Mouse (Mus musculus) 416B (cell line): ENCODE measurements around the gene Ipo13.
A peak's percentile ranks its signal among the peaks of the same experiment; 100 is the strongest.

Source experiments
- DNase-seq: peaks from one replicate; pipeline ENCODE4 v3.0.0; 2011; ENCODE audit warnings: low read depth

The Ipo13 gene

GRCm38 (mm10) chr4:117882701-117883691 lies 31.8 kb downstream of the Ipo13 start, which contains the start of gene B4galt2:
B4galt2 (minus strand) TSS chr4:117883487.
- no peak for DNase-seq

GRCm38 (mm10) chr4:117878703-117879102 lies 36.1 kb downstream of the Ipo13 start:
- no peak for DNase-seq

GRCm38 (mm10) chr4:117878301-117878700 lies 36.5 kb downstream of the Ipo13 start:
- no peak for DNase-seq

- DNase-seq, result no peak
These were observed 41.2 kb downstream of the Ipo13 start for GRCm38 (mm10) chr4:117873615-117874014.

DNA sequence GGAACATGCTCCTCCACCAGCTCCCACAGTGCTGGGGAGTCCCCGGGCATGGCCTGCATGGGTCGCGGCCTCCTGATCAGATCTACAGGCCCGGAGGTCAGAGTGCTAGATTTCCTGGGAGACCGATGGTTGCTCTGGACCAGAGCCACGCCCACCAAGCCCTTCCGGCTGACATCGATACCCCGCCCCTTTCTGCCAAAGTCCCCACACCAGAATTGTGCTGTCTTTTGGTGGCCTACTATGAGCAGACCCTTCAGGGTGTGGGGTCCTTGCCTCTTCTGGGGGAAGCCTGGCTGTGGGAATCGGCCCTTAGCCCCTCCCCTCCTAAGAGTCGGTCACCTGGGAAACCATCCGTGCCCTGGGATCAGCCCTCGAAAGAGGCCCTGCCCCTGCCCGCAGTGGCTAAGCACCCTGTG lies 42.3 kb downstream of the Ipo13 start, which contains the start of gene Ccdc24:
Gene Ccdc24, minus strand, starts transcription at position 87 of the 416 bp plus-strand sequence.
- no peak for DNase-seq

DNA sequence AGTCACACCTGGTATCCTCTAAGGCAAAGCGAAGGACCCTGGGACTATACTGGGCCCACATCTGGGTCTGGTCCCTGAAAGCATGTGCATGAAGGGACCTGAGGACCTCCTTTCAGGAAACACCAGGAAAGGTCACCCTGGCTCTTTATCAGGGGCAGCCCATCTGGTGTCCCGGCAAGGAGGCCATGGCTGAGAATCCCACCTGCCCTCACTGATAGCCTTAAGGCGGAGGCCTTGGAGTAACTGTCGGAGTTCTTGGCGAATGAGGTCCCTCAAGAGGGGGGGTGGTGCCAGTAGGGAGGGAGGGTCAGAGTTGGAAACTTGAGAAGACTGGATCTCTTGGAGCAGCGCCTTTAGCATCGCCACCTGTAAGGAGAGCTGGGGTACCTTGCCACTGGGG lies 43.0 kb downstream of the Ipo13 start:
- DNase-seq, result no peak

- DNase-seq, result no peak
These were observed 44.4 kb downstream of the Ipo13 start for GRCm38 (mm10) chr4:117870437-117870836.

DNA sequence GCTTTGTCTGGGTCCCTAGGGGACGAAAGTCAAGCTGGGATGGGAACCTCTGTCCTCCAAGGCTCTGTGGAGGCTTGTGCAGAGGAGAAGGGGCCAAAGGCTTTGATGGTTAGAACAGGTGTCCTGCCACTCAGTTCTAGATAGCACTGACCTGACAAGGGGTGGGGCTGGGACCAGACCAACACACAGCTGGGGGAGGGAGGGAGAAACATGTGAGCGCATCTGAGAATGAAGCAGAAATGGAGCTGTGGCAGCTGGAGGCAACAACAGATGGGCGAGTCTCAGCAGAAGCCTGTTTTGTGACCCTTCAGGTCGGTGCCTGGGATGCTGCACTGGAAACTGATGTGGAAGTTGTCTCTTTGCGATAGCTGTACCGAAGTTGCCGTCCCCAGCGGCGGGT lies 45.5 kb downstream of the Ipo13 start:
- DNase-seq, result no peak

DNA sequence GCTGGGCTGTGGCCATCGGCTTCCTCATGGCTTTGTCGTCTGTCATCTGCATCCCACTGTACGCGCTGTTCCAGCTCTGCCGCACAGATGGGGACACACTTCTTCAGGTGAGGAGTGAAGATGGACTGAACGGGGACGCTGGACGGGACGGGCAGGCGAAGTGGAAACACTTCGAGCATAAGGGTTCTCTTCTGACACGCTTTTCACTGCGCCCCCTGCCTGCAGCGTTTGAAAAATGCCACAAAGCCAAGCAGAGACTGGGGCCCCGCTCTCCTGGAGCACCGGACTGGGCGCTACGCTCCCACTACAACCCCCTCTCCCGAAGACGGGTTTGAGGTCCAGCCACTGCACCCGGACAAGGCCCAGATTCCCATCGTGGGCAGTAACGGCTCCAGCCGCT lies 47.0 kb downstream of the Ipo13 start:
- no peak for DNase-seq

DNA sequence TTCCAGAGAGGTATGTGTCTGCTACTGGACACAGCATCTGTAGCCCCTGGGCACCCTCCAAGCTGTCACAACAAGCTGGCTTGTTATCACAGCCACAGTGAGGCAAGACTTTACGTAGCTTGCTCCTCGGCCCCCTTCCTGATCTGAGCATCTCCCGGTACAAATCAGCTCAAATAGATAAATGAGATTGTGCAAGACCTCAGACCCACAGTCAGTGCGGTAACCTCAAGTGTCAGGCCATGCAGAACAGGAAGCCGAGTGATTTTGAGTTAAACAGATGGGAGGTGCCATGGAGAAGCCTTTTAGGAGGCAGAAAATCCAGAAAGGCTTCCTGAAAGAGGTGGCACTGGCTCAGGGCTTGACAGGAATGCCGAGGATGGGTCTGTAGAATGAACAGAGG lies 47.8 kb downstream of the Ipo13 start:
- DNase-seq, result peak; percentile 82

- peak; percentile 40 for DNase-seq
These were observed 48.7 kb downstream of the Ipo13 start for GRCm38 (mm10) chr4:117866083-117866482.

GRCm38 (mm10) chr4:117862823-117863222 lies 52.0 kb downstream of the Ipo13 start:
- no peak for DNase-seq

GRCm38 (mm10) chr4:117860570-117860969 lies 54.2 kb downstream of the Ipo13 start:
- no peak for DNase-seq

DNA sequence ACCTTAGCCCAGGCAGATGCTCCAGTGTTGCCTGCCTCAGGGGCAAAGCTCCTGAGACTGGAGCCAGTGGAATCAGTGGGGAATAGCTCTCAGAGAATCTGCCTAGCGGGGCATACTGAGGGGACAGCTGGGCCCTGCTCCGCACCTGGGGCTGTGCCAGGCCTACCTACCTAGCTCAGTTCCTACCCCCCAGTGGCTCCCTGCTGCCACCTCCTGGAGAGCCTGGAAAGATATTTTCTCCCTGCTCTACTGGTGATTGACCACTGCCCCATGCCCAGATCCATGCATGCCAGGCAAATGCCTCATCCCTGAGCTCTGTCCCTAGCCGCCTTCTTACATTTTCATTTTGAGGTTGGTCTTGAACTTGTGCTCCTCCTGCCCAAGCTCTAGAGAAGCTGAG lies 56.0 kb downstream of the Ipo13 start:
- peak; percentile 48 for DNase-seq

GRCm38 (mm10) chr4:117855146-117855545 lies 59.7 kb downstream of the Ipo13 start:
- peak; percentile 26 for DNase-seq

DNA sequence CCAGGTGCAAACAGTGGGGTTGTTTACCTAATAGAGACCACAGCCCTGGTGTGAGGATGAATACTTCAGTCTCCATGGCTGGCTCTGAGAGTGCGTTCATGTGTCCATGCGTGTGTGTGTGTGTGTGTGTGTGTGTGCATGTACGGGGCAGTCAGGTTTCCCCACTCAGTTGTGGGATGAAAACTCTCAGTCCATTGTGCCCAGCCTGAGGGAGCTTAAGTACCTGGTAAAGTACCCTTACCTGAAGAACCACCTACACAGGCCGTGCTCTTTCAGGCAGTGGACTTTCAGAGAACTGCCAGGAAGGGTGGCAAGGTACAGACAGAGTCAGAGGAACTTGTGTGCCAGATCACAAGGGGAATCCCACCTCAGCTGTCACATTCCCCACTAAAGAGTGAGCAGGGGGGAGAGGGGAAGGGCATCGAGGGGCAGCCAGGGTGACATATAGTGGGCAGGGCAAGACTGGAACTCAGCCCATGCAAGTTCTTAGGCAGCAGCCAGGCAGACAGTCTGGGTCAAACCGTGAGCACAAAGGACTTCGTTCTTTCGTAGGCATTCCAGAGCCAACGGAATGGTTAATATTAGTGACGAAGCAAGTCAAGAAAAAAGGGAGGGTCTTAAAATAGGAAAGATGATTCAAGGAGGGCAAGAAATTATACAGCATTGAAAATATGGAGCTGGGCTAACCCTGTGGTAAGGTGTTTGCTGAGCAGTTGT lies 62.5 kb downstream of the Ipo13 start:
- no peak for DNase-seq

DNA sequence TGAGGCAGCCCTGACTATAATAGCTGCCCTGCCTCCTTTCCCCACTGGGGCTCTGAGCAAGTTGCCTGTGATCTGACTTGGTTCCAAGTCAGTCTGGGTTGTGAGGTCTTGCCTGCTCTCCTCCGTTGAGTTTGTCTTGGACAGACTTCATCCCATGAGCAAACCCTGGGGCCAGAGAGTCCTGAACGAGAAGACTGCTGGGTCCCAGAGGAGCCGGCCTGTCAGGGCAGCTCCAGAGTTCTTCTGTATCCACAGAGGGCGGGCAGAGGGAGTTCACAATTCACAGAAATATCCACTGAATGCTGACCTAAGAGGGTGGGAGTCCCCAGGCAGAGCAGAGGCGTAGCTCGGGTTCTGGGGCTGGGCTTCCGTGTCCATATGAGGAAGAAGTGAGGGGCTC lies 63.9 kb downstream of the Ipo13 start:
- no peak for DNase-seq

GRCm38 (mm10) chr4:117850176-117850575 lies 64.6 kb downstream of the Ipo13 start:
- no peak for DNase-seq

GRCm38 (mm10) chr4:117849506-117849905 lies 65.3 kb downstream of the Ipo13 start:
- no peak for DNase-seq

DNA sequence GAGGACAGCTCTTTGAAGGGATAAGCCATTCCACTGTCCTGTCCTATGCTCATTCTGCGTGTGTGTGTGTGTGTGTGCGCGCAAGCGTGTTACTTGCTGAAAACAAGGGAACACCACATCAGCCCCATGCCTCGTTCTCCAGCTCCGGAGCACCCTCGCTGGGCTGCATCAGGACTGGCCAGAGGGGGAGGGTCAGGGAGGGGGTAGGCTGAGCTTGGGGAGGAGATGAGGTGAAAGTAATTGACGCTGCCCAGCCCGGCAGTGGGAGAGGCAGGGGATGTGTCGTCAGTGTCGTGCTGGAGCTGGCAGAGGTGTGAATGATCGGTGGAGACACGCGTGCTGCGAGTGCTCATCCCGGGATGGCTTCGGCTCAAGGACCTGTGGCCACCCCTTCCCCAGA lies 65.7 kb downstream of the Ipo13 start:
- DNase-seq, result no peak

GRCm38 (mm10) chr4:117847011-117847410 lies 67.8 kb downstream of the Ipo13 start:
- no peak for DNase-seq

DNA sequence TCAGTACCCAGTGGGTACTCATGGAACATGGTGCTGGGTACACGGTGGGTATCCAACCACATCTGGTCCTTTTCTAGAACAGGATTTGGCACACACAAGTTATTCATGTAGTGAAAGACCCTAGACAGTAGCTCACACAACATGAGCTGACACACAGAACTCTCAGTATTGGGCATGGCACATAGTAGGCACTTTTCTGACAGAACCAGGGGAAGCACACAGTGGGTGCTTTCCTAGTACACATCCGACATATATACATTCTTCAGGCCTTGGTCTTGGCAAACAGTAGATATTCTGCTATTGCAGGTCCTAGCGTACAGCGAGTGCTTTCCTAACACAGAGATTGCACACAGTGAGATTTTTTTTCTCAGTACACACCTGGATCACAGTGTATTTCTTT lies 68.5 kb downstream of the Ipo13 start:
- no peak for DNase-seq

DNA sequence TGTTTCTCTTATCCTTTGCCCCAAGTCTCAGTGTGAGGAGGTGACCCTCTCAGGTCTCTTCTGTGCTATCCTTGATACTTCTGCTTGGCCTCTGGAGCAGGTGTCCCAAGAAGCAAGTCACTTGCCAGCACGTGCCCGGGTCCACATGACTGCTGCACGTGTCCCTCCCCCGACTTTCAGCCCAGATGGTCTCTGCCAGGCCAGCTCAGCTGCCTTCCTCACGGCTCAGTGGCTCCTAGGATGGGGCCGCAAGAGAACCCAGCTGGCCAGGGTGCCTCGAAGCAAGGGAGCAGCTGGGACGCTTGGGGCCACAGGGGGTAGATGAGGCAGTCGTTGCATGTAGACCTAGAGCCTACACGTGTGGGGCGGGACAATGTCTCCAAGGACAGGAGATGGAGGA lies 69.5 kb downstream of the Ipo13 start:
- no peak for DNase-seq
